Mouse (Mus musculus) spleen, postnatal 14 days (tissue): ENCODE measurements around the gene Gm8765.
"Not testable (repeated sequence)": the region's sequence is repeated elsewhere in the genome, so short reads cannot be mapped to it uniquely, and the experiment has no call there.

Source experiments
- DNase-seq, 2 experiments: peaks; one replicate each; pipeline ENCODE4 v3.0.0; 2021 to 2022; ENCODE audit warnings: low spot score in 2 of 2

Gene Gm8765

GRCm38 (mm10) chr13:50698012-50698411 lies at the start of gene Gm8765:
Gene Gm8765 (plus strand): TSS chr13:50698312.
- not testable (repeated sequence) for DNase-seq

- DNase-seq, result not testable (repeated sequence)
Measured at GRCm38 (mm10) chr13:50648771-50649170, 49.3 kb upstream of the Gm8765 start.

DNA sequence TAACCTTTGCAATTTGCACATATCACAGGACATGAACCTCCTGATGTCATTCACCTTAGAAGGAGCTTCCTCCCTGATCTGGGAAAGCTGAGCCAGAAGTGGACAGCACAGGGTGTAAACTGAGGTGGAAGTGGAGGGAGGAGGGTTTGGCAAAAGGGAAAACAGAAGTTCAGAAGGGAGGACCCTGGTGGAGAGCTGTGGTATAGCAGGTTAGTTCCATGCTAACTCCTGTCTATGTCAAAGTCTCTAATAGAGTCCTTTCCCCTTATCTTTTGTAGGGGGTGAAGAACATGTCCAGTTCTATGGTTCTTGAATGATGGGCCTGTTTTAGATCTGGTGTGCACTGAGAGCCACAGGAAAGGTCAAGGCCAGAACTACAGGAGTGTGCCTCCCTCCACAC lies 52.2 kb downstream of the Gm8765 start:
- DNase-seq, result not testable (repeated sequence)

DNA sequence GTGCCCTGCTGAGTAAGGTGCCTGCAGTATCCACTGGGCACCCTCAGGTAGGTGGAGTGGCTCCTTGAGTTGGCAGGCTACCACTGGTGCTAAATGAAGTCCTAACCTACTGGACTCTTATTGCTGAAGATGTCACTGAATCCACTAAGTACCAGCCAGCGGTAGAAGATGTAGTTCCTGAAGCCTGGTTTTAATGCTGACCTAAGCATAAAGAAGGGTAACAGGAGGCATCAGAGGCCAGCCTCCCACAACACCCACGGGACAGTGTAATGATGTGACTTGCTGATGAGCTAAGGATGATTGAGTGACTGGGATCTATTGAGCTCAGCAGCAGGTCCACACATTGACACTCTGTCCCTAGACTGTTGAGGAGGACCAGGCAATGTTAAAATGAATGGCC lies 53.6 kb downstream of the Gm8765 start:
- DNase-seq, result no peak

DNA sequence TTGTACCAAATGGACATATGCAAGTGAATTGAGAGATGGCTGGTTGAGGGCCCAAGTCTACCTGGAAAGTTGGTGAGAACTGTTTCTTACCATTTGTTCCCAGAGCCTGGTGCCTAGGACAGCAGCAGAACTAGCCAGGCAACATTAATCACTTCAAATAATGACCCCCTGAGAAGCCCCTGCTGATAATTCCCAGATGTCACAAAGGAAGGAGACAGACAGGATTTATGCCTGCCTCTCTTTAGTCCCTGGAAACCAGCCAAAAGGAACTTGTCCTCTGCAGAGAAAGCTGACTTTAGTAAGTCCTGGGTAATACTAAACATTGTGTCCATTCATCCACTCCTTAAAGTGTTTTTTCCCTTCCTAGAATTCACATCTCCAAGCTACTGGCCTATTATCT lies 54.8 kb downstream of the Gm8765 start:
- not testable (repeated sequence) for DNase-seq
